Mouse (Mus musculus) fibroblast of lung, adult 2 months (primary cell): ENCODE measurements around the gene Casc1.

Experiments
- DNase-seq: peaks from one replicate; pipeline ENCODE4 v3.0.0-alpha.2; 2011; ENCODE audit warnings: low read depth

Gene Casc1

DNA sequence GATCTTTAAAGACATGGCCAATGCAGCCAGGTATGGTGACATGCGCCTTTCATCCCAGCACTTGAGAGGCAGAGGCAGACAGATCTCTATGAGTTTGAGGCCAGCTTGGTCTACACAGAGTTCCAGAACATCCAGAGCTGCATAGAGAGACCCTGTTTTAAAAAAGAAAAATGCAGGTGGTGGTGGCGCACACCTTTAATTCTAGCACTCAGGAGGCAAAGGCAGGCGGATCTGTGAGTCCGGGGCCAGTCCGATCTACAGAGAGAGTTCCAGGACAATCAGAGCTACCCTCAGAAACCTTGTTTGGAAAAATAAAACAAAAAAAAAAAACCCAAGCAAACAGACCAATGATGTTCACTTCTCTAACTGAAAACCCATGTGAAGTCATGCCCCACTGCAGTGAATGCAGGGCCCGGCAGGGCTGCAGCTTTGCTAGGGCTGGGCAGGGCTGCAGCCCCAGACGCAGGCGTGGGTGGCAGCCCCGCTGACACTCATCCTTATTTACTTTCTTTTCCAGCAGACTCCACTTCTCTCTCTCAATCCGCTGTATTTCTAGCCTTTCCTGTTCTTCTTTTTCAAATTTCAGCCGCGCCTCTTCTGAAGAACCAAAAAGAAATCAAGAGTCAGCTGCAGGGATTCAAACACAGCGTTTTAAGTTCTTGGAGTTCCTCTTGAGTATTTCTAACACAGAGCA, 8.2 kb downstream of the Casc1 start:
- no peak for DNase-seq

- no peak for DNase-seq
These were observed 12.7 kb downstream of the Casc1 start for GRCm38 (mm10) chr6:145197949-145198686.

GRCm38 (mm10) chr6:145193446-145193845, 17.4 kb downstream of the Casc1 start:
- DNase-seq = no peak

DNA sequence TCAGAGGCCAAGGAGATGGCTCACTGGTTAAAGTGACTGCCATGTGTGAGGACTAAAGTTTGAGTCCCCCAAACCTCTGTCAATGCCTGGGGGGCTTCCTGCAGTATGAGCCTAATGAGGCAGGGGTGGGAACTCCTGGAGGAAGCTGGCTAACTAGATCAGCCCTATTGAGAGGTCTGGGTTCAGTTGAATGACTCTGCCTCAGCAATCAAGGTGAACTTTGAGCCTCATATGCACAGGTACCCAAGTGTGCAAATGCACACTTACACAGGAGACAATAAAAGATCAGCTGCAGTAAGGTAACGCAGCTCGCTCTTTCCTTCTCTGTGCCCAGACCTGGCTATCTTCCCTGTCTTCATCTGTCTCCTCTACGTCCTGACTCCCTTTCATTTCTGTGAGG, 17.8 kb downstream of the Casc1 start:
- DNase-seq = no peak

GRCm38 (mm10) chr6:145187093-145188088, 23.4 kb downstream of the Casc1 start:
- no peak for DNase-seq

DNA sequence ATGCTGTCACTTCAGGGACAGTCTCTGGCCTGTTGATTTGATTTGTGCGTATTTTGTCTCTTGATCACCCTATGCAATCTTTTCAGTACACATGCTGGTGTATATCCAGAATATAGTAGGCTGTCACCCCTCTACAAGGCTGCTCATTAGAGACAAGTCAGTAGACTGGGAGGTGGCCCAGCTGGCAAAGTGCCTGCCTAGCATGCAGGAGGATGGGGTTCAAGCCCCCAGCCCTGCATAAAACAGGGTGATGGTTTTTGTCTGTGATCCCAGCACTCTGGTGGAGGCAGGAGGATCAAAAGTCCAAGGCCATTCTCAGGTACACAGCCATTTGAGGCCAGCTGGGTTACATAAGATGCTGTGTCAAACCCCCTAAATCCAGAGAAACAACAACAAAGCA, 24.7 kb downstream of the Casc1 start:
- DNase-seq = no peak

DNA sequence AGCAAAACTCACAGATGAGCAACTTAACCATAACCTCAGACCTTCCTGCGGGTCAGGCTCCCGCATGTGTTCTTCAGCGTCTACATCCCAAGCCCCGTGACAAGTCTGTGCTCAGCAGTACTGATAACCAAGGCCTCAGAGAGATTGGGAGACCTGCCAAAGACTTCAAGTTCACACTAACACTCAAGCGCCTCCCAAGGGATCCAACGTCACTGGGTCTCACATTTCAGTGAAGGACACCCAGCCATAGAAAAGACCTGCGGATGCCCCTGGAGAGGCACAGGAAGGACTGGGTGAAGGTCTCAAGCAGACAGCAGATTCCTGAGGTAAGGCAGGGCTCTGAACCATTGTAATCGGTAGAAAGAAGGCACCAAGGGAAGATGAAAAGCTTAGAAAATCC, 28.8 kb downstream of the Casc1 start:
- DNase-seq = no peak

GRCm38 (mm10) chr6:145179665-145180064, 31.1 kb downstream of the Casc1 start:
- DNase-seq = no peak

DNA sequence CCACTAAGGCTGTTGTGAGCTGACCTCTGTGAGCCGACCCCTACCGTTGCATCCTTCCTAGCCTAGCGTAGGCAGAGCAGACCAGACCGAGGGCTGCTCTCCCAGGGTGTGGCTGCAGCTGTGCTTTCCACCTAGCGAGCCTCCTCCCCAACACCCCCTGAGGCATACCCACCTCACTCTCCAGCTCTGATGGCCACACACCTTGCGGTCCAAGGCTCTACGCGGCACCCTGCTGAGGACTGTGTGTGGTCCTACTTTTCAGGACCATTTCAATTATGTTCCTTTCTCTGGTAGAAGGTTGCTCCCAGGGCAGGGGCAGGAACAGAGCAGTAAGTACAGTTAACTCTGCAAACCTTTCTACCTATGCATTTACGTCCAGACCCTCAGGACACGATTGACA, 34.3 kb downstream of the Casc1 start:
- DNase-seq = no peak

DNA sequence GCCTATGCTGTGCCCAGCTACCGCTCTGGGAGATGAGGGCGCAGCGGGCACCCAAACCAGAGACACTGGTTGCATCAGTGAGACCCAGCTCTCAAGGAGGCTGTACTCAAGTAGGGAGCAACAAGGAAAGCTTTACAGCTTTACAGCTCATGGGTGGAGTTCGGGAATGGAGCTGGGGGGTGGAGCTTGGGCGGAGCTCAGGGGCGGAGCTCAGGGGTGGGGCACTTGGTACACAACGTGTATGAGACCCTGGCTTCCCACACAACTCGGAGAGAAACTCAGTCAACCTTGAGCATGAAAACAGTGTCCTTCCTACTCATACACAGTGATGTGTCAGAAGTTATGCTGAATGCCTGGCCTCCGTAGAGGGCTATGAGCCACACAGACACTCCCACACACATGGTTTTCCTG, 35.2 kb downstream of the Casc1 start:
- no peak for DNase-seq

DNA sequence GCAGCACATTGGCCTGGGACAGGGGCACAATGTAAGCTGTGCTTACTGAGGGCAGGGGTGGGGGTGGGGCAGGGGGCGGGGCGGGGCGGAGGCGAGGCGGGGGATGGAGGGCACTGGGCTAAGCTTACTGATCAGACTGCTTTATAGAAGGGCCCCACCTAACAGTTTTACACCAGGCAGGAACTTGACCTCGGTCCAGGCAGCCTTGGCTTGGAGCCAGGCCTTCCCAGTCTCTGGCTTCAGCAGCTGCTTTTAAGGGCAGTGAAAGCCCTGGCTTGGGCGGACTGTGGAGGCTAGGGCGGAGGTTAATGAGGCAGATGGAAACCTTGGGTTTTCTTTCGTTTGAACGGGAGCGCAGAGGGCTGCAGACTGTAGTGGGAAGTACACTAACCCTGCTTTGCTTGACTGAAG, 37.0 kb downstream of the Casc1 start:
- peak; percentile 47 for DNase-seq

DNA sequence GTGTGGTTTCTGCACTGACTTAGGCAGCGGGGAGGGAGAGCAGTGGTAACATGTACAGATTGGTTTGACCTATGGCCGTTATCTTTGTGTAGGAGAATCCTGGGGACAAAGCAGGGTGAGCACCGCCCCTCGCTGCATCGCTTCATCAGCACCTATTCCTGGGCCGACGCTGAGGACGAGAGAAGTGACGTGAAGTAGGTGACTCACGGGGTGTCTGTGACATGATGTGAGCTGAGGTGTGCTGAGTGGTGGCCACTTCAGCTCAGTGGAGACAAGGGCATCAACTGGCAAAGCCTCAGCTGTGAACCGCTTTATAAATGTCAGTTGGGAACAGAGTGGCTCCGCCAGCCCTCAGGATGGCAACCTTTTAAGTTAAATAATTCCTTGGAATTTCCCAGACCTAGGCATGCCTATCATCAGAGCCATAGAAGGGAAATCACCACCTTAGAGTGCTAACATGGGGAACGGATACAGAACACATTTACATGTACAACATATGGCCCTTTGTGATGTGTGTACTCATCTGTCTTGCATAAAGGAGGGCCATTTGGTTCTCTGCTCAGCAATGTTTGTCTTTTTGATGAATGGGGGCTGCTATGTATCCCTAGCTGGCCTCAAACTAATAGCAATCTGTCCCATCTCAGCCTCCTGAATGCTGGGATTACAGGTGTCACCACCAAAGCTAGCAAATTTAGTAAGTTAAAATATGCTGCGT, 38.8 kb downstream of the Casc1 start:
- DNase-seq = no peak

GRCm38 (mm10) chr6:145160581-145160980, 50.2 kb downstream of the Casc1 start:
- no peak for DNase-seq

DNA sequence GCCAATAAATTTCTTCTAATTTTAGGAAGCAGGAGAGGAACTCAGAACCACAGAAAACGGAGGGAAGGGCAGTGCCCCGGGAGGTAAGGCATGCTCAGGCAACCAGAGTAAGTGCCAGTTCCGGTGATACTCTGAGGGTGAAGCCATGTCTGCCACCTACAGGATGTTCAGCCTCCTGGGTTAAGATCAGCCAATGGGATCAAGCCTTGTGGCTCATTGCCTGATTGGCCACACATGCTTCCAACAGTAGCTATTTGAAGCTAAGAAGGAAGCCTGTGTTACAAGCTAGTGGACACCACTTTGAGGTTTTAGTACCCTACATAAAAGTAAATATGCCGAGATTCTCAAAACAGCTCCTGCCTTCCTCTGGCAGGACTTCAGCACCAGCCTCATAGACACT, 52.2 kb downstream of the Casc1 start:
- DNase-seq = no peak

- DNase-seq = no peak
These were observed 61.8 kb downstream of the Casc1 start for GRCm38 (mm10) chr6:145149054-145149453.

GRCm38 (mm10) chr6:145147716-145148115, 63.1 kb downstream of the Casc1 start:
- DNase-seq = no peak

DNA sequence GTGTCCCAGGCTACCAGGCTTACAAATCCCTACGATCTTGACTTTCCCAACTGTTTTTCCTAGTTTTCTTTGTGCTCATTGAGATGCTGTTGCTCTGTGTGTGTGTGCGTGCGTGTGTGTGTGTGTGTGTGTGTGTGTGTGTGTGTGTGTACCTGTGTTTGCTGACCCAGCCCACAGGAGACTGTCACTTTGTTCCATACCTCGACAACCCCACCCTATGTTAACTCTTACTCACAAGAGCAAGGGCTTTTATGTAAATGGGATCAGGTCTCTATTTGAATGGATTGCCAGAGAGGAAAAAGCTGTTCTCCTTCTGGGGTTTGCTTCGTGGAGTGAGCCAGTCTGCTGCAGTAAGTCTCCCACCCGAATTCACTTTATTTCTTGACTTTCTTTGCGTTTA, 65.6 kb downstream of the Casc1 start:
- DNase-seq = no peak

- DNase-seq = no peak
These were observed 69.0 kb downstream of the Casc1 start for GRCm38 (mm10) chr6:145141827-145142226.

GRCm38 (mm10) chr6:145140706-145141105, 70.1 kb downstream of the Casc1 start:
- DNase-seq = no peak

GRCm38 (mm10) chr6:145139776-145140475, 70.9 kb downstream of the Casc1 start:
- DNase-seq = no peak

GRCm38 (mm10) chr6:145139236-145139635, 71.6 kb downstream of the Casc1 start:
- no peak for DNase-seq
